Mouse (Mus musculus) CH12.LX (cell line): ENCODE results near the gene Mgp. TPM values are rescaled to one million over a fixed set of nuclear protein-coding genes. Genes with fewer than 3 reads are reported as not detected.

Experiments used
- DNase-seq: peaks from one replicate; pipeline ENCODE4 v3.0.0-alpha.2; 2013; ENCODE audit errors: extremely low read depth
- H3K27ac ChIP-seq: 2 replicates; pipeline ENCODE4 v1.5.1; 2012; ENCODE audit warnings: low read depth, mild to moderate bottlenecking, control low read depth, moderate library complexity; ENCODE audit not compliant: insufficient read depth
- H3K27me3 ChIP-seq: replicated peaks from 2 replicates; pipeline ENCODE3; 2012; ENCODE audit warnings: inconsistent platforms
- H3K36me3 ChIP-seq, 2 experiments: replicated peaks in 1 of 2; 2 replicates each; pipeline versions ENCODE3 to v1.6.1; 2012; ENCODE audit warnings: inconsistent platforms in 1 of 2, low read length in 1 of 2, mild to moderate bottlenecking in 1 of 2, mixed read lengths in 1 of 2, moderate library complexity in 1 of 2; ENCODE audit not compliant: control insufficient read depth in 1 of 2, insufficient read depth in 1 of 2
- H3K4me1 ChIP-seq, 2 experiments: 2 replicates each; pipeline ENCODE4 v1.6.1; 2012; ENCODE audit warnings: inconsistent platforms in 1 of 2, moderate library complexity in 1 of 2; ENCODE audit not compliant: insufficient read depth in 2 of 2, control insufficient read depth in 1 of 2
- H3K4me2 ChIP-seq: 2 replicates; pipeline ENCODE4 v1.6.1; 2012; ENCODE audit warnings: low read depth, mild to moderate bottlenecking, control low read depth; ENCODE audit not compliant: poor library complexity, insufficient read depth, severe bottlenecking
- H3K4me3 ChIP-seq, 3 experiments: fragments of 150-350 bp in 1 of 3; sonication (generic) in 1 of 3; replicated peaks in 1 of 3; 2 replicates each; pipeline versions ENCODE3 to v1.5.1; 2011 to 2012; ENCODE audit warnings: low read depth in 2 of 3, low read length in 2 of 3, mild to moderate bottlenecking in 2 of 3, moderate library complexity in 2 of 3, control low read depth in 1 of 3, improper control_type of control experiment in 1 of 3, inconsistent platforms in 1 of 3, mixed read lengths in 1 of 3; ENCODE audit not compliant: poor library complexity in 1 of 3
- H3K79me2 ChIP-seq: replicated peaks from 2 replicates; pipeline ENCODE4 v1.6.1; 2012; ENCODE audit warnings: mild to moderate bottlenecking, moderate library complexity; ENCODE audit not compliant: control insufficient read depth, poor library complexity, insufficient read depth, severe bottlenecking; ENCODE audit errors: extremely low read depth
- H3K9ac ChIP-seq: 2 replicates; pipeline ENCODE4 v1.6.1; 2012; ENCODE audit warnings: low read depth, mild to moderate bottlenecking, control low read depth, moderate library complexity; ENCODE audit not compliant: insufficient read depth
- H3K9me3 ChIP-seq: replicated peaks from 2 replicates; pipeline ENCODE3; 2012; ENCODE audit warnings: low read length, inconsistent platforms, mixed read lengths
- BHLHE40 ChIP-seq: IDR thresholded peaks from 2 replicates; pipeline ENCODE4 v1.6.1; 2011; ENCODE audit warnings: mild to moderate bottlenecking, low read depth, low read length, improper control_type of control experiment
- E2F4 ChIP-seq: IDR thresholded peaks from 2 replicates; pipeline ENCODE4 v1.6.1; 2011; ENCODE audit warnings: low read depth, low read length, improper control_type of control experiment; ENCODE audit not compliant: insufficient replicate concordance
- ETS1 ChIP-seq: conservative IDR thresholded peaks from 2 replicates; pipeline ENCODE4 v1.6.1; 2012; ENCODE audit warnings: low read depth, mild to moderate bottlenecking, inconsistent platforms, low read length, improper control_type of control experiment, moderate library complexity
- IRF4 ChIP-seq: IDR thresholded peaks from 2 replicates; pipeline ENCODE4 v1.6.1; 2014; ENCODE audit warnings: low read depth, mild to moderate bottlenecking, inconsistent platforms, low read length, improper control_type of control experiment
- KAT2A ChIP-seq: IDR thresholded peaks from 2 replicates; pipeline ENCODE4 v1.6.1; 2012; ENCODE audit warnings: low read length, improper control_type of control experiment, inconsistent platforms; ENCODE audit not compliant: insufficient replicate concordance
- MEF2A ChIP-seq: IDR thresholded peaks from 2 replicates; pipeline ENCODE4 v1.6.1; 2014; ENCODE audit warnings: low read depth, mild to moderate bottlenecking, inconsistent platforms, low read length, improper control_type of control experiment, borderline replicate concordance
- MXI1 ChIP-seq: IDR thresholded peaks from 2 replicates; pipeline ENCODE4 v1.6.1; 2011; ENCODE audit warnings: mild to moderate bottlenecking, low read depth, low read length, improper control_type of control experiment
- MYC ChIP-seq: IDR thresholded peaks from 2 replicates; pipeline ENCODE4 v1.6.1; 2011; ENCODE audit warnings: low read depth, mild to moderate bottlenecking, improper control_type of control experiment, low read length
- NRF1 ChIP-seq: IDR thresholded peaks from 2 replicates; pipeline ENCODE4 v1.6.1; 2014; ENCODE audit warnings: low read depth, mild to moderate bottlenecking, inconsistent platforms, low read length, improper control_type of control experiment, moderate library complexity
- POLR2A ChIP-seq: IDR thresholded peaks from 2 replicates; pipeline ENCODE4 v1.6.1; 2011; ENCODE audit warnings: low read depth, mild to moderate bottlenecking, improper control_type of control experiment, low read length
- SIN3A ChIP-seq: IDR thresholded peaks from 2 replicates; pipeline ENCODE4 v1.6.1; 2012; ENCODE audit warnings: low read length, improper control_type of control experiment, inconsistent platforms
- USF2 ChIP-seq: conservative IDR thresholded peaks from 2 replicates; pipeline ENCODE4 v1.6.1; 2011; ENCODE audit warnings: low read depth, low read length, improper control_type of control experiment
- ZMIZ1 ChIP-seq: IDR thresholded peaks from 2 replicates; pipeline ENCODE4 v1.6.1; 2012; ENCODE audit warnings: low read depth, mild to moderate bottlenecking, inconsistent platforms, low read length, improper control_type of control experiment
- ZNF384 ChIP-seq: IDR thresholded peaks from 2 replicates; pipeline ENCODE4 v1.6.1; 2012; ENCODE audit warnings: low read depth, low read length, improper control_type of control experiment, inconsistent platforms
- dilution Hi-C: fragments of 300-500 bp; cut with MboI; formaldehyde crosslinking; loops from 2 replicates; pipeline ENCODE4 v1.14.3; 2020; ENCODE audit warnings: low sequenced_read_pairs; ENCODE audit not compliant: extremely low pct_unique_long_range_greater_than_20kb, extremely low pct_ligation_motif_present
- in situ Hi-C: fragments of 300-500 bp; cut with MboI; formaldehyde crosslinking; loops from 3 replicates; pipeline ENCODE4 v1.14.3; 2019; ENCODE audit warnings: low sequenced_read_pairs, low pct_ligation_motif_present, low pct_unique_long_range_greater_than_20kb, mixed read lengths
- polyA plus RNA-seq: library from polyadenylated mRNA; unstranded; fragments of >175 nt; gene quantifications from 2 replicates; pipeline ENCODE4 v1.2.1, GENCODE M21; 2012; ENCODE audit warnings: low read depth; ENCODE audit not compliant: insufficient read length
- total RNA-seq, 2 experiments: library from RNA; depleted of rRNA; stranded (reverse); fragments of 300-350 nt in 1 of 2; fragments of >200 nt in 1 of 2; gene quantifications; 2 replicates each; pipeline ENCODE4 v1.2.3; 2012 to 2014

The Mgp gene
- total and polyA plus RNA-seq, 3 experiments, result not detected

GRCm38 (mm10) chr6:136923532-136923931 is 47.9 kb upstream of the Mgp start, which contains the start of gene Pde6h:
Gene Pde6h (plus strand): TSS chr6:136923832.
- in situ Hi-C loops, result no loop called here
- no peaks in the 10 kb centered on the region for H3K27me3 ChIP-seq
- dilution Hi-C loops, result no loop called here
- no peak for TF ChIP-seq E2F4
- TF ChIP-seq ZNF384, result no peak
- TF ChIP-seq MYC, result no peak
- TF ChIP-seq ETS1, result no peak
- no peak for TF ChIP-seq KAT2A
- no peak for TF ChIP-seq MXI1
- no peak for TF ChIP-seq SIN3A
- no peak for TF ChIP-seq IRF4
- TF ChIP-seq NRF1, result no peak
- TF ChIP-seq USF2, result no peak
- no peaks in the 10 kb centered on the region for H3K9me3 ChIP-seq
- no peak within 1 kb of the TSS for H3K4me2 ChIP-seq
- no peak for DNase-seq
- H3K4me1 ChIP-seq, result peaks cover 0 to 35% of the 10 kb centered on the region in 2 experiments; a peak in 2 of 4 replicates
- no peak within 1 kb of the TSS for H3K4me3 ChIP-seq
- H3K27ac ChIP-seq, result no peak within 1 kb of the TSS
- H3K36me3 ChIP-seq, result peaks cover 60 to 87% of the 10 kb centered on the region in 2 experiments
- H3K9ac ChIP-seq, result no peak within 1 kb of the TSS
- peaks cover 2% of the 10 kb centered on the region; the same call in 1 of the 2 replicates for H3K79me2 ChIP-seq

GRCm38 (mm10) chr6:136922871-136923270 is 47.2 kb upstream of the Mgp start:
- no peak for DNase-seq
- Histone ChIP-seq H3K36me3 (peaks cover 53 to 87% of the 10 kb centered on the region in 2 experiments), H3K9ac (no peak overlapping the region), H3K79me2 (no peaks in the 10 kb centered on the region; the same call in 1 of the 2 replicates), H3K4me3 (no peak overlapping the region), H3K4me2 (no peak overlapping the region), H3K4me1 (peaks cover 0 to 34% of the 10 kb centered on the region in 2 experiments; a peak in 2 of 4 replicates), H3K9me3 (no peaks in the 10 kb centered on the region), H3K27ac (no peak overlapping the region), H3K27me3 (no peaks in the 10 kb centered on the region)
- dilution Hi-C loops (no loop called here), in situ Hi-C loops (no loop called here)
- no peak for TF ChIP-seq ZMIZ1
- TF ChIP-seq BHLHE40, result no peak
- TF ChIP-seq POLR2A, result peak; percentile 17; the same call in 1 of the 2 replicates

- no peak for TF ChIP-seq MEF2A
- Histone ChIP-seq H3K4me3 (no peak within 1 kb of the TSS), H3K4me2 (no peak within 1 kb of the TSS), H3K27ac (no peak within 1 kb of the TSS), H3K27me3 (no peaks in the 10 kb centered on the region), H3K9ac (no peak within 1 kb of the TSS), H3K36me3 (peaks cover 47 to 84% of the 10 kb centered on the region in 2 experiments), H3K9me3 (no peaks in the 10 kb centered on the region), H3K4me1 (peaks cover 0 to 33% of the 10 kb centered on the region in 2 experiments; a peak in 2 of 4 replicates), H3K79me2 (no peaks in the 10 kb centered on the region; the same call in 1 of the 2 replicates)
- dilution Hi-C loops (no loop called here), in situ Hi-C loops (no loop called here)
- DNase-seq, result no peak
Observed at GRCm38 (mm10) chr6:136922080-136922479, 46.5 kb upstream of the Mgp start, which contains the start of gene Erp27. Gene Erp27 (minus strand): TSS chr6:136922180.
